Mouse (Mus musculus): ENCODE results near the gene Sh3bgrl.

DNA sequence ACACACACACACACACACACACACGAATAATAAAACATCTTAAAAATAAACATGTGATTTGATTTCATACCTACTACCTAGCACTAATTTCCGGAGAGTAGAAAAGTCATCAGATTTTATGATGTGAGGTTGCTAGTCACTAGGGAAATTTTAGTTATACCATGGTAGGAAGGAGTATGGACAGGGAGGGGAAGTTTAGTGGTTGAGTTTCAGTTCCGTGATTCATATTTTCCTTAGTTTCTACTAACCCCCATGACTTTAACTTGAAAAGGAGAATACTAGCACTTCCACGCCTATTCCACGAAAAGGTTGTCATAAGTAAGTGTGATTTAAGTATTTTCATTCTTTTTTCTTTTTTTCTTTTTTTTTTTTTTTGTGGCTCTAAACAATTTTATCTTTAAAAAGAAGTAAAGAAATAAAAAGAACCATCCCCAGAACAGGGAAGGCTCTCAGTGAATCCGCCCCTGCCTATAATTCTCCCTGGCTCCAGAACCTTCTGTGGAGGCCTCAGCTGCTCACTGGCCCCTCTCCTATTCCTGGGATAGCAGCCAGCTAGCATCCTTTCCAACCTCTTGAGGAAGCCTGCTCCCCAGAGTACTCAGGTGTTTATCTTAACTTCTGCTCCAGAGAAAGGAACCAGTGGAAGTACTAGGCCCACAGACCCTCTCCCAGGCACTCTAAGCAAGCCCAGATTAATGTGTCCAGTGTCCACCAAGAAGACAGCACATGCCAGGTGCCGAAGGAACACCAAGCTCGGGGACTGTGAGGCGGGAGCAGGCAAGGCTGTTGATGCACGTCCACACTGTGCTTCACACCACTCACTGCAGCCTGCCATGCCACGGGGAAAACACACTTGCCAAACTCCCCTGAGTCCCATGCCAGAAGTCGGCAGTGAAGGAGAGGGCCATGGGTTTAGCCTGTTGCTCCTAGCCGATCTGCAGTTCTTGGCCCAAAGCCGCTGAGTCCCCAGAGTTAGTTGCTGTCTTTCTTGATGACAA, 25.0 kb downstream of the Sh3bgrl start:
- TF ChIP-seq POLR2AphosphoS2 (IDR thresholded peaks at IDR 0.05; ENCODE audit: insufficient read length, low read depth) (no peak), MAX (IDR thresholded peaks at IDR 0.05; ENCODE audit: low read depth) (no peak), TCF12 (IDR thresholded peaks at IDR 0.05; ENCODE audit: insufficient read depth, poor library complexity, severe bottlenecking) (no peak), CEBPB (IDR thresholded peaks at IDR 0.05; ENCODE audit: insufficient read depth, poor library complexity, severe bottlenecking) (no peak), POLR2A (IDR thresholded peaks at IDR 0.05; ENCODE audit: insufficient read length, low read depth) (no peak), MYOD1 (IDR thresholded peaks at IDR 0.05; ENCODE audit: control insufficient read depth in 1 of 3, insufficient read length in 2 of 3, low read depth in 2 of 3) (no peak), SRF (IDR thresholded peaks at IDR 0.05; ENCODE audit: control insufficient read depth, insufficient read length, low read depth) (no peak), USF1 (IDR thresholded peaks at IDR 0.05; ENCODE audit: low read depth) (no peak), E2F4 (IDR thresholded peaks at IDR 0.05; ENCODE audit: insufficient read depth) (no peak), MYOG (IDR thresholded peaks at IDR 0.05; ENCODE audit: control insufficient read depth in 1 of 3, insufficient read depth in 1 of 3, insufficient read length in 2 of 3, low read depth in 2 of 3) (no peak), REST (IDR thresholded peaks at IDR 0.05; ENCODE audit: insufficient read depth, insufficient read length) (no peak), TCF3 (IDR thresholded peaks at IDR 0.05; ENCODE audit: insufficient read length, low read depth) (no peak)

All from myocyte (in vitro differentiated cells).